Mouse (Mus musculus): ENCODE measurements around the gene Tmprss4. TPM values are rescaled to one million over a fixed set of nuclear protein-coding genes. Genes with fewer than 3 reads are reported as not detected.
A peak's percentile ranks its signal among the peaks of the same experiment; 100 is the strongest.

Gene Tmprss4
- polyA plus RNA-seq, 1 experiment from 2014 or later = 45.2 TPM

- WGBS = 0% methylated on average over 5 of the region's 5 CpGs
- Histone ChIP-seq H3K36me3 (ENCODE audit: control insufficient read depth, insufficient read depth, low read length) (no peaks in the 10 kb centered on the region), H3K4me3 (ENCODE audit: low read length) (peak overlapping the region; percentile 37), H3K27ac (ENCODE audit: low read length) (no peak overlapping the region), H3K4me1 (ENCODE audit: control insufficient read depth, insufficient read depth, low read length) (peaks cover 6% of the 10 kb centered on the region; the same call in 1 of the 2 replicates), H3K27me3 (replicated peaks; ENCODE audit: control insufficient read depth, insufficient read depth, low read length) (peaks cover 34% of the 10 kb centered on the region), H3K9ac (ENCODE audit: low read depth, low read length) (0 out of 2 replicates have a peak overlapping the region, but pooled peaks have one; percentile 38), H3K9me3 (ENCODE audit: control insufficient read depth, low read length) (no peaks in the 10 kb centered on the region), H3K4me2 (ENCODE audit: low read depth, low read length) (peak overlapping the region; percentile 63)
- peak; percentile 28; the same call in 1 of the 2 replicates for ATAC-seq
Measured at GRCm38 (mm10) chr9:45146267-45146597, 57.7 kb downstream of the Tmprss4 start.

DNA sequence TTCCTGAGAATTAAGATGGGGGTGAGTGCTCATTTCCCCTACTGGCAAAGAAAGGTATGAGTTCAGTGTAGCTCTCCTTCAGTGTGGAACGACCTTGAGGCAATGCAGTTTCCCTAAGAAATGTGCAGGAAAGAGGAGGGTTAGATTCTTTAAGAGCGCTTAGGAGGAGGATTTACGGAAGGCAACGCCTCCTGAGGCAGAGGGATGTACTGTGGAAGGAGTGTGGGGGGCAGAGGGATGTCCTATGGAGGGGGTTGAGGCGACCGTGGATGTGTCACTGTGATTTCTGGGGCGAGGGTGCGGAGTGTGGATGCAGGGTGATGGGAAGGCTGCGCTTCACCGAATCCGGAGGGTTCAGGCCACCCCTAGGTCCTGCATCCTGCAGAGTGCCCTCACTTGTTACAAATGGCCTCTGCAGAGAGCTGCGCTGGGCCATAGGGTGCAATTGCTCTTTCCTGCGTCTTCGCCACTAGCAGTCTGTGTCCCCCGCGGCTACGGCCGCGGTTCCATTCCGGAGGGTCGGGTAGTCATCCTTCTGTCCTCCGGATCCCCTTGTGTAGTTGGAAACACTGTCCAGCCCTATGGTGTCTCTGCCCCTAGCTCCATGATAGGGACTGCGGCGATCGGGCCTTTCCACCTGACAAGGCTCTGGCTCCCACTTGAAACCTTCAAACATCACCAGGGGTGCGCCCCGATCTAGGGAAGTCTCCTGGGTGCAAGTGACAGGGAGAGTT lies 58.2 kb downstream of the Tmprss4 start:
- H3K9ac ChIP-seq (ENCODE audit: low read depth, low read length) = peak overlapping the region; percentile 38; the same call in 1 of the 2 replicates
- 4% methylated on average over 27 of the region's 27 CpGs for WGBS
- ATAC-seq = peak; percentile 36

GRCm38 (mm10) chr9:45142686-45143085 lies 61.2 kb downstream of the Tmprss4 start:
- Histone ChIP-seq H3K27me3 (replicated peaks; ENCODE audit: control insufficient read depth, insufficient read depth, low read length) (peaks cover 54% of the 10 kb centered on the region), H3K9me3 (ENCODE audit: control insufficient read depth, low read length) (no peaks in the 10 kb centered on the region), H3K36me3 (ENCODE audit: control insufficient read depth, insufficient read depth, low read length) (no peaks in the 10 kb centered on the region), H3K9ac (ENCODE audit: low read depth, low read length) (no peak overlapping the region), H3K27ac (ENCODE audit: low read length) (no peak overlapping the region), H3K4me3 (ENCODE audit: low read length) (no peak overlapping the region), H3K4me2 (ENCODE audit: low read depth, low read length) (no peak overlapping the region), H3K4me1 (ENCODE audit: control insufficient read depth, insufficient read depth, low read length) (peaks cover 15% of the 10 kb centered on the region)
- ATAC-seq = no peak
- 59% methylated on average over 3 of the region's 3 CpGs for WGBS

More for the DNA sequence above, 58.2 kb downstream of the Tmprss4 start:
- Histone ChIP-seq H3K9me3 (ENCODE audit: control insufficient read depth, low read length) (no peaks in the 10 kb centered on the region), H3K27me3 (replicated peaks; ENCODE audit: control insufficient read depth, insufficient read depth, low read length) (peaks cover 38% of the 10 kb centered on the region), H3K4me1 (ENCODE audit: control insufficient read depth, insufficient read depth, low read length) (peaks cover 6% of the 10 kb centered on the region; the same call in 1 of the 2 replicates), H3K4me2 (ENCODE audit: low read depth, low read length) (peak overlapping the region; percentile 63), H3K4me3 (ENCODE audit: low read length) (peak overlapping the region; percentile 37), H3K36me3 (ENCODE audit: control insufficient read depth, insufficient read depth, low read length) (no peaks in the 10 kb centered on the region), H3K27ac (ENCODE audit: low read length) (no peak overlapping the region)

DNA sequence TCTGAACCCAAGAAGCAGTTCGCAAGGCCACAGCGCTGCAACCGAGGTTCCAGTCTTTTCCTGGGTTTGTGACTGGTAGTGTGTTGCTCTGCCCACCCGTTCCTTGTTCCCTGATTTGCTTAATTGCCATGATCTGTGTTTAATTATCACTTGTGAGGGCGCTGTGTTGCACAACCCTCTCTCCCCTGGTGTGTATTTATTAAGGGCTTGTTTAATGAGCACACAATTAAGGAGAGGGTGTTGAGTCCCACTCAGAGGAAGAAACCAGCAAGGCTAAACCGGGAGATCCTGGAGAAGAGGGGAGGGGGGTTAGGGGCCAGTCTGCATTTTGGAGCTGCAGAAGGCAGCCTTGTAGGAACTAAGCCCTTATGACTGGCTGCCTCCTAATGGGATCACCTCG lies 62.9 kb downstream of the Tmprss4 start:
- H3K36me3 ChIP-seq (ENCODE audit: control insufficient read depth, insufficient read depth, low read length) = no peaks in the 10 kb centered on the region
- peaks cover 14% of the 10 kb centered on the region for H3K4me1 ChIP-seq (ENCODE audit: control insufficient read depth, insufficient read depth, low read length)
- H3K9me3 ChIP-seq (ENCODE audit: control insufficient read depth, low read length) = no peaks in the 10 kb centered on the region
- no peak for ATAC-seq
- whole genome bisulfite sequencing = 65% methylated on average over 7 of the region's 7 CpGs
- no peak overlapping the region for H3K4me3 ChIP-seq (ENCODE audit: low read length)
- H3K27me3 ChIP-seq (replicated peaks; ENCODE audit: control insufficient read depth, insufficient read depth, low read length) = peaks cover 70% of the 10 kb centered on the region
- H3K4me2 ChIP-seq (ENCODE audit: low read depth, low read length) = no peak overlapping the region
- H3K9ac ChIP-seq (ENCODE audit: low read depth, low read length) = no peak overlapping the region
- H3K27ac ChIP-seq (ENCODE audit: low read length) = no peak overlapping the region

DNA sequence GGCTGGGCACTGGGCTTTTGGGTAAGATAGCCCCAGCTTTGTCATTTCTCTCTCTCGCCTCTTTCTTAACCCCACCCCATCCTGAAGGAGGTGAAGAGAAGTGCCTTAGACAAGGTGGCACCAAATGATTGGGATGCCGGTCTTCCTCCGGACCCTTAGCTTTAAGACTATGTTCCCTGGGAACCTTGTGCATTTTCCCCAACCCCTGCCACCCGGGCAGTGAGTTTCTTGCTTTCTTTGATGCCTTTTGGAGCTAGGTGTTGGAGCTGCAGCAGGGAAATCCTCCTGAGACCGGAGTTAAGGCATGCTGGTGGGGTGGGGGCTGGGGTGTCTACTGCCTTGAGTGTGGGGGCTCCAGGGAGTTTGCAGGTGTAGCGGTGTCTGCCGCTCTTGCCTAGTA lies 64.8 kb downstream of the Tmprss4 start:
- H3K9me3 ChIP-seq (ENCODE audit: control insufficient read depth, low read length) = no peaks in the 10 kb centered on the region
- peak overlapping the region; percentile 57 for H3K4me3 ChIP-seq (ENCODE audit: low read length)
- peaks cover 9% of the 10 kb centered on the region for H3K4me1 ChIP-seq (ENCODE audit: control insufficient read depth, insufficient read depth, low read length)
- no peaks in the 10 kb centered on the region for H3K36me3 ChIP-seq (ENCODE audit: control insufficient read depth, insufficient read depth, low read length)
- WGBS = 2% methylated on average over 7 of the region's 7 CpGs
- no peak for ATAC-seq
- no peak overlapping the region for H3K27ac ChIP-seq (ENCODE audit: low read length)
- peaks cover 61% of the 10 kb centered on the region for H3K27me3 ChIP-seq (replicated peaks; ENCODE audit: control insufficient read depth, insufficient read depth, low read length)
- H3K4me2 ChIP-seq (ENCODE audit: low read depth, low read length) = peak overlapping the region; percentile 95
- peak overlapping the region; percentile 53; the same call in 1 of the 2 replicates for H3K9ac ChIP-seq (ENCODE audit: low read depth, low read length)

DNA sequence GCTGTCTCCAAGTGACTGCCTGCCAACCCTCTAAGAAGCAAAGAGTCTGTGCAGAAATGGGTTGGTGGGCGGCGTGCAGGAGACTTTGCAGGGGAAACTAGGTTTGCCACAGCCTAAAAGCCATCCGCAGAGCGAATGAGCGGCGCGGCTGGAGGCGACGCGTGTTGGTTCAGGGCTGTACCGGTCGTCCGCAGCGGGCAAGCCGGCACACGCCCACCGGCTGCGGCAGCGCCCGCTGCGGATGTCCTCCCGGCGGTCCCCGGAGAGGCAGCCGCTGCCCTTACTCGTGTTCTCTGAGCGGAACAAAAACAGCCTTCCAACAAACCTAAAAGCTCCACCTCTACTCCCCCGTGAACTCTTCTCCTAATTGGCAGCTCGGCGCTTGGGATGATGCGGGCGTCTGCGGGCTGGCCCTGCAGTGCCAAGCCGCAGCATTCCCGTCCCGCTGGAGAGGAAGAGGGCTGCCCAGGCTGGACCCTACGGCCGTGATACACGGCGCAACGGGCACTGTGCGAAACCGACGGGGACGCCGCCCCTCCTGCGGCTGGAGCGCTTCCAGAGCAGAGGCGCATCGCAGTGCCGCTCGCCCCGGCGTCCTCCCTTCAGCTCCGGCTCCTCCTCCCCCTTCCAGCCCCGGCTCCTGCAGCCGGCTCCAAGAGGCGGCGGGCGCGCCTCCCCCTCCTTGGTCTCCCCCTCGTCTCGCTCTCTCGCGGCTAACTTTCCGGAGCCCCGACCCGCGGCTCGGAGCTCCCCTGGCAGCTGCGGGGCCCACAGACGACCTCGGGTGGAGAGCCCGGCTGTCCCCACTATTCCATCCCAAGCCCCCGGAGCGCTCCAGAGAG lies 65.5 kb downstream of the Tmprss4 start, which contains the start of gene Scn4b:
Scn4b (plus strand) TSS at position 205 of the 842 bp plus-strand sequence.
- Histone ChIP-seq H3K9me3 (ENCODE audit: control insufficient read depth, low read length) (no peaks in the 10 kb centered on the region), H3K4me3 (ENCODE audit: low read length) (peak within 1 kb of the TSS; percentile 57), H3K9ac (ENCODE audit: low read depth, low read length) (peak within 1 kb of the TSS; percentile 53; the same call in 1 of the 2 replicates), H3K27ac (ENCODE audit: low read length) (no peak within 1 kb of the TSS), H3K4me2 (ENCODE audit: low read depth, low read length) (peak within 1 kb of the TSS; percentile 95), H3K4me1 (ENCODE audit: control insufficient read depth, insufficient read depth, low read length) (peaks cover 9% of the 10 kb centered on the region), H3K27me3 (replicated peaks; ENCODE audit: control insufficient read depth, insufficient read depth, low read length) (peaks cover 61% of the 10 kb centered on the region), H3K36me3 (ENCODE audit: control insufficient read depth, insufficient read depth, low read length) (no peaks in the 10 kb centered on the region)
- under 1% methylated on average over 62 of the region's 76 CpGs for WGBS
- peak; percentile 29; the same call in 1 of the 2 replicates for ATAC-seq

GRCm38 (mm10) chr9:45136442-45137169 lies 67.3 kb downstream of the Tmprss4 start:
- WGBS = 21% methylated on average over 7 of the region's 7 CpGs
- Histone ChIP-seq H3K4me3 (ENCODE audit: low read length) (no peak overlapping the region), H3K4me1 (ENCODE audit: control insufficient read depth, insufficient read depth, low read length) (peaks cover 9% of the 10 kb centered on the region), H3K9ac (ENCODE audit: low read depth, low read length) (no peak overlapping the region), H3K36me3 (ENCODE audit: control insufficient read depth, insufficient read depth, low read length) (no peaks in the 10 kb centered on the region), H3K4me2 (ENCODE audit: low read depth, low read length) (no peak overlapping the region), H3K9me3 (ENCODE audit: control insufficient read depth, low read length) (no peaks in the 10 kb centered on the region), H3K27me3 (replicated peaks; ENCODE audit: control insufficient read depth, insufficient read depth, low read length) (peaks cover 55% of the 10 kb centered on the region), H3K27ac (ENCODE audit: low read length) (no peak overlapping the region)
- no peak for ATAC-seq

GRCm38 (mm10) chr9:45133484-45134310 lies 70.2 kb downstream of the Tmprss4 start:
- H3K27me3 ChIP-seq (replicated peaks; ENCODE audit: control insufficient read depth, insufficient read depth, low read length) = peaks cover 31% of the 10 kb centered on the region
- WGBS = 27% methylated on average over 5 of the region's 5 CpGs

More at GRCm38 (mm10) chr9:45133484-45134310, 70.2 kb downstream of the Tmprss4 start:
- Histone ChIP-seq H3K4me1 (ENCODE audit: control insufficient read depth, insufficient read depth, low read length) (peaks cover 5% of the 10 kb centered on the region; the same call in 1 of the 2 replicates), H3K9ac (ENCODE audit: low read depth, low read length) (no peak overlapping the region), H3K4me2 (ENCODE audit: low read depth, low read length) (no peak overlapping the region), H3K36me3 (ENCODE audit: control insufficient read depth, insufficient read depth, low read length) (no peaks in the 10 kb centered on the region), H3K9me3 (ENCODE audit: control insufficient read depth, low read length) (no peaks in the 10 kb centered on the region), H3K27ac (ENCODE audit: low read length) (no peak overlapping the region), H3K4me3 (ENCODE audit: low read length) (no peak overlapping the region)
- ATAC-seq = peak; percentile 89
